Mouse (Mus musculus): ENCODE data around the gene Olfr1214. TPM values are rescaled to one million over a fixed set of nuclear protein-coding genes. Genes with fewer than 3 reads are reported as not detected.
A peak's percentile ranks its signal among the peaks of the same experiment; 100 is the strongest.

Olfr1214 gene
- not detected for total RNA-seq (2022)

- no peak for DNase-seq
Measured at GRCm38 (mm10) chr2:88992553-88992952, at the start of gene Olfr1214. Gene Olfr1214 (minus strand): TSS chr2:88992653.

- DNase-seq = no peak
Measured at GRCm38 (mm10) chr2:89031965-89032364, 39.5 kb upstream of the Olfr1214 start, which contains the start of gene Olfr1217. Gene Olfr1217 (minus strand): TSS chr2:89032065.

GRCm38 (mm10) chr2:89021436-89021835, 29.0 kb upstream of the Olfr1214 start:
- peak; percentile 5 for DNase-seq

- DNase-seq = no peak
Measured at GRCm38 (mm10) chr2:89018240-89018639, 25.8 kb upstream of the Olfr1214 start, which contains the start of gene Olfr1216. Gene Olfr1216 (minus strand): TSS chr2:89018340.

GRCm38 (mm10) chr2:89006873-89007272, 14.4 kb upstream of the Olfr1214 start, which contains the start of gene Olfr1215:
Gene Olfr1215 (minus strand): TSS chr2:89006973.
- no peak for DNase-seq

- DNase-seq = no peak
Measured at GRCm38 (mm10) chr2:88980181-88980580, 12.3 kb downstream of the Olfr1214 start, which contains the start of gene Gm13762. Gene Gm13762 (minus strand): TSS chr2:88980281.

- DNase-seq = no peak
Measured at GRCm38 (mm10) chr2:88953669-88954068, 38.8 kb downstream of the Olfr1214 start, which contains the start of gene Olfr1212. Gene Olfr1212 (plus strand): TSS chr2:88953969.

GRCm38 (mm10) chr2:88938011-88938410, 54.4 kb downstream of the Olfr1214 start, which contains the start of gene Olfr1211:
Gene Olfr1211 (minus strand): TSS chr2:88938111.
- DNase-seq = no peak

Other genes with a start within 250 kb of the Olfr1214 start
- gene Olfr1198, start 241.3 kb downstream of the Olfr1214 start, total RNA-seq (2022) = not detected
- not detected for gene Olfr1199, start 232.2 kb downstream of the Olfr1214 start, total RNA-seq (2022)
- not detected for gene Olfr1200, start 222.2 kb downstream of the Olfr1214 start, total RNA-seq (2022)
- gene Olfr1201, start 199.6 kb downstream of the Olfr1214 start, total RNA-seq (2022) = not detected
- gene Olfr1202, start 178.2 kb downstream of the Olfr1214 start, total RNA-seq (2022) = not detected
- gene Olfr1205, start 162.9 kb downstream of the Olfr1214 start, total RNA-seq (2022) = not detected
- not detected for gene Olfr1204, start 143.4 kb downstream of the Olfr1214 start, total RNA-seq (2022)
- gene Olfr1206, start 129.4 kb downstream of the Olfr1214 start, total RNA-seq (2022) = not detected
- not detected for gene Olfr1208, start 90.3 kb downstream of the Olfr1214 start, total RNA-seq (2022)
- not detected for gene Olfr1209, start 77.5 kb downstream of the Olfr1214 start, total RNA-seq (2022)
- not detected for gene Olfr1211, start 54.5 kb downstream of the Olfr1214 start, total RNA-seq (2022)
- gene Olfr1212, start 38.7 kb downstream of the Olfr1214 start, total RNA-seq (2022) = not detected
- not detected for gene Gm13762, start 12.4 kb downstream of the Olfr1214 start, total RNA-seq (2022)
- not detected for gene Olfr1215, start 14.3 kb upstream of the Olfr1214 start, total RNA-seq (2022)
- not detected for gene Olfr1216, start 25.7 kb upstream of the Olfr1214 start, total RNA-seq (2022)
- not detected for gene Olfr1217, start 39.4 kb upstream of the Olfr1214 start, total RNA-seq (2022)
- gene Olfr1218, start 68.5 kb upstream of the Olfr1214 start, total RNA-seq (2022) = not detected
- gene Olfr1219, start 90.9 kb upstream of the Olfr1214 start, total RNA-seq (2022) = not detected
- not detected for gene Olfr1220, start 114.2 kb upstream of the Olfr1214 start, total RNA-seq (2022)
- gene Olfr1221, start 124.6 kb upstream of the Olfr1214 start, total RNA-seq (2022) = not detected
- not detected for gene Olfr1222, start 140.4 kb upstream of the Olfr1214 start, total RNA-seq (2022)
- not detected for gene Olfr1223, start 158.9 kb upstream of the Olfr1214 start, total RNA-seq (2022)
- not detected for gene Olfr1224-ps1, start 171.4 kb upstream of the Olfr1214 start, total RNA-seq (2022)
- not detected for gene Olfr1225, start 182.0 kb upstream of the Olfr1214 start, total RNA-seq (2022)
- gene Olfr1226, start 207.4 kb upstream of the Olfr1214 start, total RNA-seq (2022) = not detected

Measured in adrenal gland, adult 8-10 months (tissue).